Mouse (Mus musculus) neural tube, embryonic 11.5 days (tissue): ENCODE measurements at regions not wholly inside any gene's neighbourhood (a gene's known extent, or its start where the extent isn't known, plus 50 kb on each side); places are given as distances from the start of the nearest gene placed in this dataset.

ENCODE experiments used
- ATAC-seq: fragments of 200-750 bp; cut with Nextera tagmentation; 2 replicates; pipeline ENCODE4 v1.8.0; 2017; ENCODE audit warnings: moderate number of reproducible peaks, mild to moderate bottlenecking, moderate TSS enrichment, moderate library complexity; ENCODE audit not compliant: insufficient read depth, low FRiP score, low TSS enrichment
- DNase-seq: peaks from one replicate; pipeline ENCODE4 v3.0.0-alpha.2; 2015; ENCODE audit warnings: low spot score
- H3K27ac ChIP-seq: fragments of 300-500 bp; sonication (generic); 2 replicates; pipeline ENCODE4 v1.5.1; 2014; ENCODE audit warnings: low read depth, mild to moderate bottlenecking, low read length
- H3K27me3 ChIP-seq: fragments of 300-500 bp; sonication (generic); 2 replicates; pipeline ENCODE4 v1.6.1; 2014; ENCODE audit warnings: mild to moderate bottlenecking, low read length, mixed read lengths; ENCODE audit not compliant: control insufficient read depth, insufficient read depth
- H3K36me3 ChIP-seq: fragments of 300-500 bp; sonication (generic); 2 replicates; pipeline ENCODE4 v1.6.1; 2014; ENCODE audit warnings: mild to moderate bottlenecking, low read length, moderate library complexity, mixed read lengths; ENCODE audit not compliant: control insufficient read depth, insufficient read depth
- H3K4me1 ChIP-seq: fragments of 300-500 bp; sonication (generic); 2 replicates; pipeline ENCODE4 v1.6.1; 2014; ENCODE audit warnings: low read length, mixed read lengths; ENCODE audit not compliant: control insufficient read depth, insufficient read depth
- H3K4me2 ChIP-seq: fragments of 300-500 bp; sonication (generic); 2 replicates; pipeline ENCODE4 v1.6.1; 2014; ENCODE audit warnings: low read depth, mild to moderate bottlenecking, moderate library complexity
- H3K4me3 ChIP-seq: fragments of 300-500 bp; sonication (generic); 2 replicates; pipeline ENCODE4 v1.5.1; 2014; ENCODE audit warnings: low read depth, low read length
- H3K9ac ChIP-seq: fragments of 300-500 bp; sonication (generic); 2 replicates; pipeline ENCODE4 v1.6.1; 2014; ENCODE audit warnings: mild to moderate bottlenecking, low read length
- H3K9me3 ChIP-seq: fragments of 300-500 bp; sonication (generic); 2 replicates; pipeline ENCODE4 v1.6.1; 2016; ENCODE audit warnings: low read length; ENCODE audit not compliant: control insufficient read depth
- WGBS: fragments of 180-500 bp; shearing (Covaris S2); extraction: QIAGEN DNeasy Blood & Tissue Kit; methylation state at CpG from one replicate; pipeline ENCODE4 v1.1.7; 2014; 5-methylcytosine and 5-hydroxymethylcytosine counted together

- peaks cover 26% of the 10 kb centered on the region for H3K27me3 ChIP-seq
- 80% methylated on average over 11 of the region's 11 CpGs for WGBS
These were observed 240.8 kb downstream of the Cxcl12 start for GRCm38 (mm10) chr6:117408971-117409783.

DNA sequence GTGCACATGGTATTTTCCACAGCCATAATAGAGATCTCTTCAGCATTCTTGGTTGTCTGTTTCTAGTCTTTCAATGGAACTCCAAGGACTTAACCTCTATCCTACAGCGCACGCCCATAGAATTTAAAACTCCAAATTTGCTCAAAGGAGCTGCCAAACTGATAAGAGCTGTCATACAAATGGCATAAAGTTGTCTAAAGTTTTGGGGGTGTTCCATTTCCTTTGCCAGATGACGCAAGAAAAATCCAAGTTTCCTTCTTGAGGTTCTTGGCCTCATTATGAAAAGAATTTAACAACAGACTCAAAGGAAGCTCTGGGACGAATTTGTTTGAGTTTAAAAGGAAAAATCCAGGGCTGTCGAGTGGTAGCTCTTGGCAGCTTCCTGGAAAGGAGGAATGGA, 246.6 kb downstream of the Cxcl12 start:
- ATAC-seq (no peak), DNase-seq (no peak)
- no peak overlapping the region for H3K4me3 ChIP-seq
- H3K9ac ChIP-seq: no peak overlapping the region
- no peaks in the 10 kb centered on the region for H3K36me3 ChIP-seq
- WGBS: 85% methylated on average over 5 of the region's 5 CpGs
- no peaks in the 10 kb centered on the region for H3K9me3 ChIP-seq
- peaks cover 9% of the 10 kb centered on the region for H3K27me3 ChIP-seq
- H3K4me2 ChIP-seq: no peak overlapping the region
- no peaks in the 10 kb centered on the region for H3K4me1 ChIP-seq
- H3K27ac ChIP-seq: no peak overlapping the region

More at GRCm38 (mm10) chr6:117408971-117409783, 240.8 kb downstream of the Cxcl12 start:
- no peaks in the 10 kb centered on the region for H3K36me3 ChIP-seq
- ATAC-seq (no peak), DNase-seq (no peak)
- no peak overlapping the region for H3K4me2 ChIP-seq
- no peak overlapping the region for H3K9ac ChIP-seq
- no peaks in the 10 kb centered on the region for H3K9me3 ChIP-seq
- H3K4me1 ChIP-seq: peaks cover 14% of the 10 kb centered on the region
- no peak overlapping the region for H3K4me3 ChIP-seq
- no peak overlapping the region for H3K27ac ChIP-seq

DNA sequence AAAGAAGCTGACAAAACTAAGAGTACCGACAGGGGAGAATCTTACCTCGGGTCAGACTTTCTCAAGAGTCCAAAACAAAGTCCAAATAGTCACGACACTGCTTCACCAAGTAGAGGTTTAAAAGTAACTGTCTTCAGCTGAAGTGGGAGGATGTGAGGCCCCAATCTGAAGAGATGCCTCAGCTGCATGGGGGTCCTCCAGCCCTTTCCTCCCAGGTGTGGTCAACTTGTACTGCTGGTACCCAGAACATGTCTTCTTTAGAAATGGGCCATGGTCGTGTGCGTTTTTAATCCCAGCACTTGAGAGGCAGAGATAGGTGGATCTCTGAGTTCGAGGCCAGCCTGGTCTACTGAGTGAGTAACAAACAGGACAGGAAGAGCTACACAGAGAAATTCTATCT, 247.6 kb downstream of the Cxcl12 start:
- Histone ChIP-seq H3K27ac (no peak overlapping the region), H3K4me3 (no peak overlapping the region), H3K9me3 (no peaks in the 10 kb centered on the region), H3K4me2 (no peak overlapping the region), H3K4me1 (no peaks in the 10 kb centered on the region), H3K27me3 (0 out of 2 replicates have a peak, but pooled peaks cover 5% of the 10 kb centered on the region), H3K36me3 (no peaks in the 10 kb centered on the region), H3K9ac (no peak overlapping the region)
- ATAC-seq (no peak), DNase-seq (no peak)
- 86% methylated on average over 6 of the region's 6 CpGs for WGBS

DNA sequence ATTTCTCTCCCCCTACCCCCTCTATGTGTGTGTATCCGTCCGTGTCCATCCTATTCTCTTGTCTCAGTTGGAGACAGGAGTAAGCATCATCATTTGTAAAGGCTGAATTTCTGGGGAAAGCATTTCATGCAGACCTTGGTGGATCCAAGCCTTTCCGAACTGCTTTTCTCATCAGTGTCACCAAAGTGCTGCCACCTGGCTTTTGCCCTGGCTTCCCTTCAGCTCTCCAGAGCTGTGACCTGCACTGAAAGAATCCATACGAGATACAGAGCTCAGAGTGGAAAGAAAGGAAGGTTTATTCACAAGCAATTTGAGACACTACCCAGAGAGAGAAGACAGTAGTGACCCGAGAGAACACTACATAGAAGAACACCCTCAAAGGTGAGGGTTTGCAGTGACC, 248.1 kb downstream of the Cxcl12 start:
- Histone ChIP-seq H3K9ac (no peak overlapping the region), H3K4me2 (no peak overlapping the region), H3K36me3 (no peaks in the 10 kb centered on the region), H3K4me1 (no peaks in the 10 kb centered on the region), H3K4me3 (no peak overlapping the region), H3K27ac (no peak overlapping the region), H3K9me3 (no peaks in the 10 kb centered on the region), H3K27me3 (0 out of 2 replicates have a peak, but pooled peaks cover 5% of the 10 kb centered on the region)
- 48% methylated on average over 5 of the region's 5 CpGs for WGBS
- ATAC-seq: no peak
- DNase-seq: no peak

DNA sequence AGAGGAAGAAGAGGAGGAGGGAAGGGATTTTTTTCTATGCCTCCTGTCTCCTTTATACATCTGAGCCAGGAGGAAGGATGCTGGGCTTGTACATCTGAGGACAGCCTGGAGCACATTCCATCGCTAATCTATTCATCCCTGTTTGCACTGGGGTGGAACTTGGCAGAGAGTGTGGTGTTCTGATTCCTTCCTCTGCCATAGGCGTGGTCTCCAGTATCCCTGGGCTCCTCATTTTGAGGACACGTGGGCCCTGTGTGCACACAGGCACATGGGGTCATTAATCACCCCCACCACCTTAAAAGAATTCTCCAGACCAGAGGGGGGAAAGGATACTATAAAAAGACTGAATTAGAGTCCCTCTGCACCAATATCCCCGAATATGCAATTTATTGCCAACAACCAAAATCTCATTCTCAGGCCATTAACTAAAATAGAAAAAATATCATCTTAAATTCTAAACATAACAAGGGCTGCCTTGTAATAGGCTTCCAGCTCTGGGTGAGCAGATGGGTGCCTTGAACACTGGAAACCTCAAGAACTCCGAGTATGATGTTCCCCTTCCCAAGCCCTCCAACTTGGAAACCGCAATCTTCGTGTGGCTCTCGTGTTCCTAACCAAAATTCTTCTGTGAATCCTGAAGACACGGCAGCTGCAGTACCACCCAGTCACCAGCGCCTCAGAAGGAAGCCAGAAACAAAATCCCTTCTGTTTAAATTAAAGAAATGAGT, 254.7 kb downstream of the Cxcl12 start:
- H3K36me3 ChIP-seq: no peaks in the 10 kb centered on the region
- WGBS: 81% methylated on average over 10 of the region's 10 CpGs

GRCm38 (mm10) chr6:117426363-117426762, 258.0 kb downstream of the Cxcl12 start:
- Histone ChIP-seq H3K4me2 (no peak overlapping the region), H3K4me3 (no peak overlapping the region), H3K36me3 (no peaks in the 10 kb centered on the region), H3K9me3 (no peaks in the 10 kb centered on the region), H3K4me1 (peaks cover 2% of the 10 kb centered on the region; the same call in 1 of the 2 replicates), H3K27ac (no peak overlapping the region), H3K27me3 (no peaks in the 10 kb centered on the region), H3K9ac (no peak overlapping the region)
- DNase-seq (no peak), ATAC-seq (no peak)
- WGBS: 93% methylated on average over 5 of the region's 5 CpGs

More for the DNA sequence above, 254.7 kb downstream of the Cxcl12 start:
- ATAC-seq (no peak), DNase-seq (no peak)
- Histone ChIP-seq H3K27ac (no peak overlapping the region), H3K4me2 (no peak overlapping the region), H3K9me3 (no peaks in the 10 kb centered on the region), H3K4me3 (no peak overlapping the region), H3K27me3 (no peaks in the 10 kb centered on the region), H3K9ac (no peak overlapping the region), H3K4me1 (no peaks in the 10 kb centered on the region)

GRCm38 (mm10) chr6:117427351-117428142, 259.2 kb downstream of the Cxcl12 start:
- 21% methylated on average over 12 of the region's 12 CpGs for whole genome bisulfite sequencing
- Histone ChIP-seq H3K9me3 (no peaks in the 10 kb centered on the region), H3K4me2 (no peak overlapping the region), H3K4me3 (no peak overlapping the region), H3K36me3 (no peaks in the 10 kb centered on the region), H3K27me3 (no peaks in the 10 kb centered on the region), H3K4me1 (peaks cover 2% of the 10 kb centered on the region; the same call in 1 of the 2 replicates), H3K27ac (no peak overlapping the region), H3K9ac (no peak overlapping the region)
- ATAC-seq (no peak; the same call in 1 of the 2 replicates), DNase-seq (peak; percentile 69)

DNA sequence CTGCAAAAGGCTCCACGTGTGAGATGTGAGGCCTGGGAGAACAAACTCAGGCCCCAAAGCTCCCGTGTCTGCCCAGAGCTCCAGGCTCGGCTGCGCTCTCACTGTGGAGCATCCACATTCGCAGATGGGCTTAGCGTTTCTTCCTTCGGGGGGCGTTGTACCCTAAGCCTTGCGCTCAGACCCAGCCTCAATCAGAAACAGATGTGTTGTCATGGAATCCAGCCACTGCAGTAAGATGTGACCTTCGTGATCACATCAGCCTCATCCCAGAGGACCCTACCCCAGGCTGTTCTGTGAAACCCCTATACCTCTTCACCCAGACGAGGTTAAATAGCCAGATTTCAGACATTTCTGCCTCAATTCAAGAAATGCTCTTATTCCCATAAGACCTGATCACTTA, 260.1 kb downstream of the Cxcl12 start:
- Histone ChIP-seq H3K4me1 (peaks cover 2% of the 10 kb centered on the region; the same call in 1 of the 2 replicates), H3K27me3 (no peaks in the 10 kb centered on the region), H3K9me3 (no peaks in the 10 kb centered on the region), H3K4me2 (no peak overlapping the region), H3K9ac (no peak overlapping the region), H3K4me3 (no peak overlapping the region), H3K27ac (peak overlapping the region; percentile 60; the same call in 1 of the 2 replicates), H3K36me3 (no peaks in the 10 kb centered on the region)
- no peak for ATAC-seq
- 58% methylated on average over 11 of the region's 11 CpGs for WGBS
- peak; percentile 40 for DNase-seq
